Mouse (Mus musculus) intestine, embryonic 15.5 days (tissue): ENCODE measurements at regions not wholly inside any gene's neighbourhood (a gene's known extent, or its start where the extent isn't known, plus 50 kb on each side); places are given as distances from the start of the nearest gene placed in this dataset.
"Not testable (repeated sequence)": the region's sequence is repeated elsewhere in the genome, so short reads cannot be mapped to it uniquely, and the experiment has no call there.

Experiments used
- ATAC-seq: fragments of 200-750 bp; cut with Nextera tagmentation; 2 replicates; pipeline ENCODE4 v1.8.0; 2017; ENCODE audit warnings: moderate TSS enrichment, moderate library complexity
- H3K27ac ChIP-seq: fragments of 300-500 bp; sonication (generic); 2 replicates; pipeline ENCODE4 v1.5.1; 2015; ENCODE audit warnings: mild to moderate bottlenecking, inconsistent platforms
- H3K27me3 ChIP-seq: fragments of 300-500 bp; sonication (generic); replicated peaks from 2 replicates; pipeline ENCODE4 v1.6.1; 2015; ENCODE audit warnings: inconsistent platforms
- H3K36me3 ChIP-seq: fragments of 300-500 bp; sonication (generic); 2 replicates; pipeline ENCODE4 v1.6.1; 2015; ENCODE audit warnings: inconsistent platforms
- H3K4me1 ChIP-seq: fragments of 300-500 bp; sonication (generic); replicated peaks from 2 replicates; pipeline ENCODE4 v1.6.1; 2015; ENCODE audit warnings: inconsistent platforms
- H3K4me2 ChIP-seq: fragments of 300-500 bp; sonication (generic); replicated peaks from 2 replicates; pipeline ENCODE4 v1.6.1; 2015; ENCODE audit warnings: mild to moderate bottlenecking, inconsistent platforms
- H3K4me3 ChIP-seq: fragments of 300-500 bp; sonication (generic); replicated peaks from 2 replicates; pipeline ENCODE4 v1.5.1; 2015; ENCODE audit warnings: inconsistent platforms
- H3K9ac ChIP-seq: fragments of 300-500 bp; sonication (generic); 2 replicates; pipeline ENCODE4 v1.6.1; 2015; ENCODE audit warnings: inconsistent platforms
- H3K9me3 ChIP-seq: fragments of 300-500 bp; sonication (generic); 2 replicates; pipeline ENCODE4 v1.6.1; 2016; ENCODE audit warnings: inconsistent platforms
- WGBS: fragments of 180-500 bp; shearing (Covaris S2); methylation state at CpG from one replicate; pipeline ENCODE4 v1.1.7; 2015; 5-methylcytosine and 5-hydroxymethylcytosine counted together

- not testable (repeated sequence) for H3K4me1 ChIP-seq, H3K36me3 ChIP-seq, H3K9me3 ChIP-seq, H3K27me3 ChIP-seq
- ATAC-seq = peak; percentile 99
- 1% methylated on average over 27 of the region's 27 CpGs for WGBS
- H3K4me3 ChIP-seq = peak overlapping the region; percentile 54
- H3K4me2 ChIP-seq = peak overlapping the region; percentile 65
- H3K9ac ChIP-seq = peak overlapping the region; percentile 50
- H3K27ac ChIP-seq = peak overlapping the region; percentile 93
Measured at GRCm38 (mm10) chr13:74563483-74564330, 69.9 kb upstream of the Zfp825 start.

GRCm38 (mm10) chr13:74564331-74564727, 70.5 kb upstream of the Zfp825 start:
- not testable (repeated sequence) for ATAC-seq, H3K9me3 ChIP-seq, H3K36me3 ChIP-seq, H3K4me1 ChIP-seq, H3K27me3 ChIP-seq
- Histone ChIP-seq H3K4me3 (peak overlapping the region; percentile 54), H3K27ac (peak overlapping the region; percentile 93), H3K4me2 (peak overlapping the region; percentile 65), H3K9ac (peak overlapping the region; percentile 50)
- WGBS = 12% methylated on average over 2 of the region's 2 CpGs

GRCm38 (mm10) chr13:74569967-74570366, 69.4 kb upstream of the Erap1 start:
- H3K4me3 ChIP-seq, H3K4me1 ChIP-seq, ATAC-seq, H3K4me2 ChIP-seq, H3K9ac ChIP-seq, H3K36me3 ChIP-seq, H3K27ac ChIP-seq, H3K9me3 ChIP-seq, H3K27me3 ChIP-seq: not testable (repeated sequence)
- WGBS = 67% methylated on average over 4 of the region's 4 CpGs
